Mouse (Mus musculus): Measurements from ENCODE around the gene S100a3.

Gene S100a3

DNA sequence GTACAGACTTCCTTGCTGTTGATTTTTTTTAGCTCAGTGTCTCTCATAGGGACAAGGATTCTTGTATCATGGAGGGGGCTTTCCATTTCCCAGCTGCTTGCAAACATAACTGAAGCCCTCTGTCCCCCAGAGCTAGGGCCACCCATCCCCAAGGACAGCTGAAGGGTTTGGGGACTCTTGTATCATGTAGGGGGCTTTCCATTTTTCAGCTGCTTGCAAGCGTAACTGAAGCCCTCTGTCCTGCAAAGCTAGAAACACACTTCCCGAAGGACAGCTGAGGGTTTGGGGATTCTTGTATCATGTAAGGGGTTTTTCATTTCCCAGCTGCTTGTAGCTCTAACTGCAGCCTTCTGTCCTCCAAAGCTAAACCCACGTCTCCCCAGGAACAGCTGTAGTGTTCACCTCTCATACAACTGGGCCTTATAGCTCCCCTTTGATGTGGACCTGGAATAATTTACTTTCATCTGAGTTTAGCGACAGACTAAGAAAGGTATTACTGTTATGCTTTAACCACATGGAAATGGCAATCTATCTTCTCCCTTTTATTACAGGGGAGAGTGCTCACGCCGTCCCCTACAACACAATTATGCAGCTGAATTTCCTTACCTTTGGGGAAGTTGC lies at the start of gene S100a3:
Gene S100a3, plus strand, starts transcription at position 571 of the 621 bp plus-strand sequence.
- DNase-seq (ENCODE audit: low spot score in 2 of 2), result no peak

- no peak for DNase-seq (ENCODE audit: low spot score in 2 of 2)
Measured at GRCm38 (mm10) chr3:90512276-90512675, 48.1 kb upstream of the S100a3 start.

DNA sequence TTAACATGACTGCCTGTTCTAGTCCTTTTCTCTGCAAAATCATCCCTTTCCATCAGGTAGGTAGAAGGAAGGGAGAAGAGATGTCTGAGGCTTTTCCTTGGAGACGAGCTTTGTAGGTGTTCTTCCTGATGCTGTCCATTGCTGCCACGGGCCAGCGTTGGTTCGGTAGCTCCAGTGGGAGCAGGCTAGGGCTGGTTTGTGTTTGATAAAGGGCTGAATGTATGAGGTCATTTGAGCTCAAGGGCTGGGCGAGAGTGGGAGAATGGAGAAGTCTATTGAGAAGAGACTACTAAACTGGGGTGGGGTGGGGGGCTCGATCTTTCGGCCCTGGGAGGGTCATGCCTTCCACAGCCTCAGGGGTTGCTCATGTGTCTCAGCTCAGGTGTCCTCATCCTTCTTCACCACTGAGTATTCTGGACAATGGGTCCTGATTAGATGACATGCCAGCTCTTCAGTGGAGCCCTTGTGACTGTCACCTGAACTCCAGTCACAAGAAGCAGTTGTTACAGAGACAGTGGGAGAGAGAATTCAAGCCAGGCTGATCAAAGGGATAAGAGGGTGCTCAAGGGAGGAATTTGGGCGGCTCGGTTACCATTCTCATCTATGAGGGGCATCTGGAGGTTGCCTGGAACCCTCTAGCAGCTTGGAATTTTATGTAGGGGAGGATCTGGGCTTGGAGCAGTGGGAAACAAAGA lies 47.3 kb upstream of the S100a3 start:
- DNase-seq (ENCODE audit: low spot score in 2 of 2), result no peak

DNA sequence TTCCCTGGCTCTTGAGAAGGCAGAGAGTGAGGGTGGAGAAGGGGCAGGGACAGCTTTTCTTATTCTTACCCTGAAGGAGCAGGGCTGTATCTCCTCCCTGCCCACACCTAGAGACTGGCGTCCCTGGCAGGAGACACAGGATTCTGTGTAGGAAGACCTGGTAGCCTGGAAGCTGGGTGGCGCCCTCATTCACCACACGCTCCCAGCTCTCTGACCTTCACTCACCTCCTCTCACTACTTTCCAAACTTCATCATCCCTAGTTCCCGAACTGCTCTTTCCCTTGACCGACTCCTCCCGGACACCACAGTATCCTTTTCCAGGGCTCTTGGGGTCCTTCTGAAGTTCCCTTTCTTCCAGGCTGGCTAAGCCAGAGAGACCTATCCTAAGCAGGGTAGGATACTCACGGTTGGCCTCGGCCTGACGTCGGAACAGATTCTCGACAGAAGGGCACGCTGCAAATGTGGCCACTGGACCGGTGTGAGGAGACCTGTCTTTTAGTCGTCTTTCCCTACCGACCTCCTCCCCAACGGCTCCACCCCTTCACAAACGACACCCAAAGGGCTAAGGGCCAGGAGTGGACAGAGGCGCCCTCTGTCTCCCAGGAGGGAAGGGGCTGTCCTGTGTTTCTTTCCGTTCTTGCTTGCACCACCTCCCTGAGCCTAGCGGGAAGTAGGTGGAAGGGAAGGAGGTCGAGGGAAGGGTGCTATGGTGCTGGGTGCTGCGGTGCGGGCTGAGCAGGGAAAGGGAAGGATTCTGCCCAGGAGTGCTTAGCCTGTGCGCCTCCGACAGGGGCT lies 46.4 kb upstream of the S100a3 start, which contains the start of the genes S100a1 and S100a13:
Gene S100a1, minus strand, starts transcription at position 597 of the 795 bp plus-strand sequence.
Gene S100a13, plus strand, starts transcription at position 640 of the 795 bp plus-strand sequence.
- DNase-seq (ENCODE audit: low spot score in 2 of 2), result peak; percentile 53

DNA sequence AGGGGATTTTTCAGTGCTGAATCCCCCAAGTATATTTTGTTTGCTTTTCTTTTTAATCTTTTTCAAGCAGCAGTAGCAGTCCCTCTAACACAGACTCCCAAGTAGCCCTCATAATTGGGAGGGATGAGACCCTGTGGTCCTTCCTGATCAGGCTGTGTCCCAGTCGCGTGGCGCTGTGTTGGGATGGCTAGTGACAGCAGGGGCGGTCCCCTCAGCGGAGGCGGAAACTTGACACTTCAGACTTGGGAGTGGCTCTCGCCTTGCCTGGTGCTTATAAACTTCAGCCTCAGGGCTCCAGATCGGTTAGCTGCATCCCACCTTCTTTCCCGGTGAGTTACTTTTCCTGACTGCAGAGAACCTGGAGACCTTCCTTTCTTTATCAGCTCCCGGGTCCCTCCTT lies 45.7 kb upstream of the S100a3 start:
- peak; percentile 45 to 75 for DNase-seq (ENCODE audit: low spot score in 2 of 2)

DNA sequence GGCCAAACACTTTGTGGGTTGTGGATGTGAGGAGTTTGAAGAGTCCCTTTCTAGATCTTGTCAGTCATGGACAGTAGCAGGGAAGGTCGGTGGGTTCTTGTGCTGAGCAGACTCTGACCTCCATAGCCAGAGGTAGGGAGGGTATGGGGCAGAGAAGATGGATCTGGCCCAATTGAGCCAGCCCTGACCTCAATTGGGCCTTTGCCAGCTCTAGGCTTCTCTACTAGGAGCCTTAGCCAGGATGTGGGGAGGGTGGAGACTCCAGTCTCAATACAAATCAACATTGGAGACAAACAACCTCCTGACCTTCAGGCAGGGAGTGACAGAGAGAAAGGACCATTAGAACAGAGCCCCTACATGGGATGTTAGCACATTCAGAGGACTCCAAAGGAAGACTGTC lies 45.1 kb upstream of the S100a3 start:
- no peak for DNase-seq (ENCODE audit: low spot score in 2 of 2)

DNA sequence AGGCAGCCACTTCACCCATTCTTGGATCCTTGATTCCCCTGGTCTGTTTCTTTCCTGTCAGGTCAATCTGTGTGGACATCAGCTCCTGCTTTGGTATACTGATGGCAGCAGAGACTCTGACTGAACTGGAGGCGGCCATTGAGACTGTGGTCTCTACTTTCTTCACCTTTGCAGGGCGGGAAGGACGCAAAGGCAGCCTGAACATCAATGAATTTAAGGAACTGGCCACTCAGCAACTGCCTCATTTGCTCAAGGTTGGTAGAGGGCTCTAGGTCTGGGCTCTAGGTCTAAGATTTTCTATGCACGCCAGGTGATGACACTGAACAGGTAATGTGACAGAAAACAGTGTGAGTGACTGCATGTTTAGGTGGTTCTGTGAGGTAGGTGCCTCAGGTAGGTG lies 44.6 kb upstream of the S100a3 start:
- no peak for DNase-seq (ENCODE audit: low spot score in 2 of 2)

GRCm38 (mm10) chr3:90517711-90518110 lies 42.7 kb upstream of the S100a3 start:
- DNase-seq (ENCODE audit: low spot score in 2 of 2), result no peak

GRCm38 (mm10) chr3:90525421-90525820 lies 35.0 kb upstream of the S100a3 start:
- DNase-seq (ENCODE audit: low spot score in 2 of 2), result no peak

GRCm38 (mm10) chr3:90526076-90526475 lies 34.3 kb upstream of the S100a3 start:
- DNase-seq (ENCODE audit: low spot score in 2 of 2), result no peak

- DNase-seq (ENCODE audit: low spot score in 2 of 2), result no peak
Measured at GRCm38 (mm10) chr3:90526580-90526979, 33.8 kb upstream of the S100a3 start, which contains the start of gene S100a14. TSS of gene S100a14 (plus strand) at chr3:90526856.

DNA sequence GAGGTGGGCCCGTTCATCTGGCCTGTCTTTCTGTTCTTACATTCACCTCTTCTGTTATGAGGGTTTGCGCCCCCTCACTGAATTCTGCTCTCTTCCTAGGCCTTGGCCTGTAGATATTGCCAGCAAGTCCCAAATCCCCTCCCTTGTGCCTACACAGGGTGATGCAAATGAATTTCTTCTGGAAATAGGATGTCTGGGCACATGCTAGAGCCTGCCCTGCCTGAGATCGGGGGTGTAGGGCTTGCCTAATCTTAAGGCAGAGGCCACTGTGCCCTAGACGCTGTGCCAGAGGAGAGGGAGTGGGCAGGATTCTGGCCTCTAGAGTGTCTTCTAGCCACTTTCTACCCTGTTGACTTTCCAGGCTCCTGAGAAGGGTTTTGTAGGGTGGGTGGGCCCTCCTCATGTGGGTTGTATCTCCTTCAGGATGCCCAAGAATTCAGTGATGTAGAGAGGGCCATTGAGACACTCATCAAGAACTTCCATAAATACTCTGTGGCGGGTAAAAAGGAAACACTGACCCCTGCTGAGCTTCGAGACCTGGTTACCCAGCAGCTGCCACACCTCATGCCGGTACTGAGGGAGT lies 33.0 kb upstream of the S100a3 start:
- DNase-seq (ENCODE audit: low spot score in 2 of 2), result no peak

GRCm38 (mm10) chr3:90531713-90532112 lies 28.7 kb upstream of the S100a3 start:
- DNase-seq (ENCODE audit: low spot score in 2 of 2), result no peak

GRCm38 (mm10) chr3:90535446-90535845 lies 24.9 kb upstream of the S100a3 start:
- DNase-seq (ENCODE audit: low spot score in 2 of 2), result no peak

GRCm38 (mm10) chr3:90537141-90537904 lies 23.1 kb upstream of the S100a3 start, which contains the start of gene S100a16:
TSS of gene S100a16 (plus strand) at chr3:90537254.
- no peak for DNase-seq (ENCODE audit: low spot score in 2 of 2)

DNA sequence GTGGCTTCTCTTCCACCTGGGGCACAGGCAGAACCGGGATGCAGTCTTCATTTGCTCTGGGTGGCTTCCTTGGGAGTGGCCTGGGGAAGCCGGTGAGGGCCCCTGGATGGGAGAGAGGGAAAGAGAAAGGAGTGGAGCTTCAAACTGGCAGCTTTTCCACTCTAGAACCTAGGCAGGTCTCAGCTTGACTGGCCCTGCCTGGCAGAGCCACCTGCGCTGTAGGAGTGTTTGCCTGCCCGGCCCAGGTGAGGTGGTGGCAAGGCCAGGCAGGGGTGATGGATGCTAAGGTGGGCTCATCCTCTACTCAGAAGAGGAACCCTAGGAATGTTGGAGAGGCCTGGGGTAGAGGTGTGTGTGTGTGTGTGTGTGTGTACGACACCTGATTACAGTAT lies 22.5 kb upstream of the S100a3 start:
- DNase-seq (ENCODE audit: low spot score in 2 of 2), result no peak

DNA sequence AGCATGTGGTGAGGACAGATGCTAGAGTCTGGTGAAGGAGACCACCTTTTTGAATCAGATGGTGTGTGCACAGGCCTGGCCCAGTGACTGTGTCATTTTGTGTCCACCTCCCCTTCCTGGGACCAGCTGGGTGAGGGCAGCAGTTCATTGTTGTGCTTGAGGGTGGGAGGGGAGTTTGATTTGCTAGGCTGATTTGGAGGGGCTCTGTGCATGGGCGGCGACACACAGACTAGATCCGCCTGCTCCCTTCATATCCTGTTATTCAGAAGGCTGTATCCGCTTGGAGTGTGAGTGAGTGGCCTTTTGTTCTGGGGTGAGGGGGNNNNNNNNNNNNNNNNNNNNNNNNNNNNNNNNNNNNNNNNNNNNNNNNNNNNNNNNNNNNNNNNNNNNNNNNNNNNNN lies 19.5 kb upstream of the S100a3 start:
- no peak for DNase-seq (ENCODE audit: low spot score in 2 of 2)

- DNase-seq (ENCODE audit: low spot score in 2 of 2), result no peak
Measured at GRCm38 (mm10) chr3:90549676-90550420, 10.5 kb upstream of the S100a3 start.

- no peak for DNase-seq (ENCODE audit: low spot score in 2 of 2)
Measured at GRCm38 (mm10) chr3:90550421-90550790, 10.0 kb upstream of the S100a3 start.

GRCm38 (mm10) chr3:90552231-90552630 lies 8.1 kb upstream of the S100a3 start:
- DNase-seq (ENCODE audit: low spot score in 2 of 2), result no peak

- no peak for DNase-seq (ENCODE audit: low spot score in 2 of 2)
Measured at GRCm38 (mm10) chr3:90555954-90556353, 4.4 kb upstream of the S100a3 start.
